Mouse (Mus musculus) heart, adult 9 months (tissue): ENCODE results near the gene Sh3bgrl2.

Experiments used
- DNase-seq, 2 experiments: peaks; one replicate each; pipeline ENCODE4 v3.0.0; 2022; ENCODE audit warnings: low spot score in 2 of 2

Sh3bgrl2 gene

GRCm38 (mm10) chr9:83679626-83680025 lies 131.5 kb downstream of the Sh3bgrl2 start:
- no peak for DNase-seq

GRCm38 (mm10) chr9:83681661-83682655 lies 133.8 kb downstream of the Sh3bgrl2 start:
- no peak for DNase-seq

- no peak for DNase-seq
Measured at GRCm38 (mm10) chr9:83686511-83687100, 138.5 kb downstream of the Sh3bgrl2 start.

- peak; percentile 4 to 11 for DNase-seq
Measured at GRCm38 (mm10) chr9:83687904-83688303, 139.8 kb downstream of the Sh3bgrl2 start.
